Mouse (Mus musculus) thymus, adult 2 months (tissue): ENCODE data around the gene Cyp4a14. TPM values are rescaled to one million over a fixed set of nuclear protein-coding genes. Genes with fewer than 3 reads are reported as not detected.
"Not testable (repeated sequence)": the region's sequence is repeated elsewhere in the genome, so short reads cannot be mapped to it uniquely, and the experiment has no call there.

ENCODE experiments used
- DNase-seq: peaks from one replicate; pipeline ENCODE4 v3.0.0; 2021
- H3K27ac ChIP-seq: fragments of 200-500 bp; 2 replicates; pipeline ENCODE4 v1.5.1; 2012; ENCODE audit warnings: low read length, control low read depth; ENCODE audit not compliant: control insufficient read depth, insufficient read depth
- H3K27me3 ChIP-seq: fragments of 200-500 bp; 2 replicates; pipeline ENCODE4 v1.6.1; 2012; ENCODE audit warnings: mild to moderate bottlenecking, low read length, moderate library complexity, mixed read lengths; ENCODE audit not compliant: control insufficient read depth, insufficient read depth
- H3K36me3 ChIP-seq: fragments of 200-500 bp; 2 replicates; pipeline ENCODE4 v1.6.1; 2012; ENCODE audit warnings: mild to moderate bottlenecking, low read length, moderate library complexity; ENCODE audit not compliant: control insufficient read depth, insufficient read depth
- H3K4me1 ChIP-seq: fragments of 200-500 bp; replicated peaks from 2 replicates; pipeline ENCODE4 v1.6.1; 2012; ENCODE audit warnings: low read length; ENCODE audit not compliant: control insufficient read depth, insufficient read depth
- H3K4me3 ChIP-seq: fragments of 200-500 bp; 2 replicates; pipeline ENCODE4 v1.5.1; 2012; ENCODE audit warnings: mild to moderate bottlenecking, low read length, control low read depth, moderate library complexity; ENCODE audit not compliant: control insufficient read depth, insufficient read depth
- CTCF ChIP-seq: fragments of 200-500 bp; IDR thresholded peaks from 2 replicates; pipeline ENCODE4 v1.5.1; 2012; ENCODE audit warnings: mild to moderate bottlenecking, control low read depth, low read length, moderate library complexity, borderline replicate concordance; ENCODE audit not compliant: control insufficient read depth, poor library complexity, insufficient read depth; ENCODE audit errors: extremely low read depth
- POLR2A ChIP-seq: fragments of 200-500 bp; IDR thresholded peaks from 2 replicates; pipeline ENCODE4 v1.6.1; 2012; ENCODE audit warnings: mild to moderate bottlenecking, low read length, control low read depth, moderate library complexity; ENCODE audit not compliant: control insufficient read depth, poor library complexity, insufficient read depth; ENCODE audit errors: extremely low read depth
- WGBS: fragments of 180-500 bp; shearing (Covaris S2); methylation state at CpG from one replicate; pipeline ENCODE4 v1.1.7; 2018; 5-methylcytosine and 5-hydroxymethylcytosine counted together
- polyA plus RNA-seq: library from polyadenylated mRNA; depleted of rRNA; stranded (reverse); fragments of >200 nt; gene quantifications from 2 replicates; pipeline ENCODE4 v1.2.3, GENCODE M21; 2012; rRNA removed

Cyp4a14 gene
- 0.11 and 0.45 TPM in 2 replicates for polyA plus RNA-seq

DNA sequence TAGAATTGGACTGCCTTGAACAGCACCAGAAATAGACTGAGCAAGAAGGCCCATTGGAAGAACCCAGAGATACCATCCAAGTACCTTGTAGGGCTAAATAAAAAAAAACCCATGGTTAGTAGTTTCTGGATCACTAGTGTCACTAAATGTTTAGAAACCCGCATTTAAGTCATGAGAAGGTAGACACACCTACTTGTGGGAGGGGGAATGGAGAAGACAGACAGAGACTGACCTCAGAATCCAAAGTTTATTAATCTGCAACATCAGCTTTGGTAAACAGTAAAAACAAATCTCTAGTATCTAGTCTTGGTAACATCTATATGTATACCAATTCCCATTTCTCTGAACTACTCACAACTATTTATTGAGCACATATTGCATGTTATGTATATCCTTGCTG, at the start of gene Cyp4a14:
TSS of gene Cyp4a14 (minus strand) at position 142 of the 400 bp plus-strand sequence.
- Histone ChIP-seq H3K36me3 (no peaks in the 10 kb centered on the region), H3K27ac (no peak within 1 kb of the TSS), H3K4me1 (no peaks in the 10 kb centered on the region), H3K4me3 (no peak within 1 kb of the TSS), H3K27me3 (no peaks in the 10 kb centered on the region)
- no peak for DNase-seq
- WGBS: 84% methylated on average over 1 of the region's 1 CpGs
- TF ChIP-seq POLR2A (no peak), CTCF (no peak)

DNA sequence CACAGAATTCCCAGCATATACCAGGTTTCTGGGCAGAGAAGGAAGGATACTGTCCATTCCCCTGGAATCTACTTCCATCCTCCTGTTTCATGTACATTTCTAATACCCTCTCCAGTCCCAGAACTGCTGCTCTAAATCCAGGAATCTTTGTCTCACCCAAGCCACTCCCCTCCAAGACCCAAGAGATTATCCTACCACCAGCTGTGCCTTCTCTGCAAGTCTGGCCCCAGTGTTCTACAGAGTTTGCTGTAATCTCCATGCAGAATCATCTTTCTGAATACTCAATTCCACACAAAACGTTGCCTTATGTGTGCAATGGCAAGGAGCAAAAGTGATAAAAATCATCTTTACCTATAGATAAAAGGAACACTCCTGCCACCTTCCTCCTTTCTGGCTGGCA, 49.2 kb upstream of the Cyp4a14 start:
- no peak overlapping the region for H3K4me3 ChIP-seq
- no peak overlapping the region for H3K27ac ChIP-seq
- no peak for DNase-seq
- H3K4me1 ChIP-seq: no peaks in the 10 kb centered on the region
- no peaks in the 10 kb centered on the region for H3K27me3 ChIP-seq
- no peaks in the 10 kb centered on the region for H3K36me3 ChIP-seq
- no peak for TF ChIP-seq CTCF
- no peak for TF ChIP-seq POLR2A
- WGBS: 71% methylated on average over 1 of the region's 1 CpGs

DNA sequence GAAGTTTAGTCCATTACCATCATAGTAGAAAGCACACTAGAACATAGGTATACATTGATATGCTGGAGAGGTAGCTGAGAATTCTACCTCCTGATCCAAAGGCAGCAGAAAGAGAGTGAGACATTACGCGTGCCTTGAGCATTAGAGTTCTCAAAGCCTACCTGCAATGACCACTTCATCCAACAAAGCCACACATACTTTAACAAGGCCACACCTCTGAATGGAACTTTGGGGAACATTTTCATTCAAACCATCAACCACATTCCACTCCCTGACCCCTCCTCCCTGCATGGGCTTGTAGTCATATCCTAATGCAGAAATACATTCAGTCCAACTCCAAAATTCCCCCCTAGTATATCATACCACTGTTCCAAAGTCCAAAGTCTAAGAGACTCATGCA, 25.8 kb upstream of the Cyp4a14 start:
- DNase-seq: no peak
- Histone ChIP-seq H3K27ac (no peak overlapping the region), H3K36me3 (no peaks in the 10 kb centered on the region), H3K4me3 (no peak overlapping the region), H3K4me1 (no peaks in the 10 kb centered on the region), H3K27me3 (no peaks in the 10 kb centered on the region)
- 100% methylated on average over 2 of the region's 2 CpGs for WGBS
- TF ChIP-seq POLR2A: no peak
- no peak for TF ChIP-seq CTCF

DNA sequence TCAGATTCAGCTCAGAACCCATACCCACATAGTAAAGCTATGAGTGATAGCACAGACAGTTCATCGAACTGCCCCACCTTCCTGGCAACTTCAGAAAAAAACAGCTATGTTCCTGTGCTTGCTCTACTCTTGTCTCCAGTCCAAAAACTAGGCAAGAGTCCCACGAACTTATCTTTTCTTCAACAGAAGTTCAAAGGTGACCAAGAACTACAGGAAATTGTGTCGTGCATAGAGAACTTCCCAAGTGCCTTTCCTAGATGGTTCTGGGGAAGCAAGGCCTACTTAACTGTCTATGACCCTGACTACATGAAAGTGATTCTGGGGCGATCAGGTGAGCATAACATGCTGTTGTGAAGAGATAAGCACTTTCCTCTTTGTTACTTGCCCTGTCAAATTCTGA, 23.5 kb upstream of the Cyp4a14 start:
- Histone ChIP-seq H3K4me1 (no peaks in the 10 kb centered on the region), H3K27me3 (no peaks in the 10 kb centered on the region), H3K27ac (no peak overlapping the region), H3K4me3 (no peak overlapping the region), H3K36me3 (no peaks in the 10 kb centered on the region)
- WGBS: 65% methylated on average over 4 of the region's 4 CpGs
- TF ChIP-seq CTCF: no peak
- no peak for TF ChIP-seq POLR2A
- no peak for DNase-seq

DNA sequence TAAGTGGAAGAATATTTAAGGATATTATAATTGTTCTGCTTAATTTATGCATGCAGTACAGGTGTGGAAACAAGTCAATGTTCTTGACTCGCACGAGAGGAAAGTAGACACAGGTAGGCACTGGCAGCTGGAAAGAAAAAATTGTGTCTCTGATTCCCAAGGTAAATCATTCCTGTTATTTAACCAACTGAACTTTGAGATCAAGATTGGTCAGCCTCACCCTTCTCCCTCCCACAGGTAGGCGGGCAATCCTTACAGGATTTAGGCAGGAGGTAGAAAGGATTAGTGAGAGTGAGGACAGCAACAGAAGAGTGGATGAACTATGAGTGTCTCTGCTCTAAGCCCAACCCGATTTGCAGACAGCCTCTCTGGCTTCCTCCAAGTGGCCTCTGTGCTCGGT, 22.1 kb upstream of the Cyp4a14 start, which contains the start of gene Cyp4a10:
TSS of gene Cyp4a10 (plus strand) at position 265 of the 400 bp plus-strand sequence.
- H3K4me3 ChIP-seq, H3K36me3 ChIP-seq, H3K4me1 ChIP-seq, DNase-seq, H3K27ac ChIP-seq, H3K27me3 ChIP-seq: not testable (repeated sequence)
- WGBS: 91% methylated on average over 5 of the region's 5 CpGs

DNA sequence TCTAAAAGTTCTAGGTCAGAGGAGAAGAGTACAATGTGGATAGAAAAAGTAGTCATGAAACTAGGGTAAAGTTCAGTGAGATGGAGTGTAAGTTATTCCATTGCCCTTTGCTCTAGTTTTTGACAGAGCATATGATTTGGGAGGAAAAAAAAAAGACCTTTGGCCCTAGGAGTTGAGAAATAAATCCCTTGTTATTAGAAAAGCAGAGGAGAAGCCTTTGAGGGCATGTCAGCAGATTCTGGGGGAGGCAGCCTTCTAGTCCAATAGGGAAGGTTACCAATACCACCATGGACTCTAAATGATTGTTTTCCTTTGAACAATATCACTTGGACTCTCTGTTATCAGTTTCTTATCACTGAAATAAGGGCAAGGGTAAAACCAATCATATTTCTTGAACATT, 18.0 kb upstream of the Cyp4a14 start:
- H3K27ac ChIP-seq, DNase-seq, H3K36me3 ChIP-seq: not testable (repeated sequence)

DNA sequence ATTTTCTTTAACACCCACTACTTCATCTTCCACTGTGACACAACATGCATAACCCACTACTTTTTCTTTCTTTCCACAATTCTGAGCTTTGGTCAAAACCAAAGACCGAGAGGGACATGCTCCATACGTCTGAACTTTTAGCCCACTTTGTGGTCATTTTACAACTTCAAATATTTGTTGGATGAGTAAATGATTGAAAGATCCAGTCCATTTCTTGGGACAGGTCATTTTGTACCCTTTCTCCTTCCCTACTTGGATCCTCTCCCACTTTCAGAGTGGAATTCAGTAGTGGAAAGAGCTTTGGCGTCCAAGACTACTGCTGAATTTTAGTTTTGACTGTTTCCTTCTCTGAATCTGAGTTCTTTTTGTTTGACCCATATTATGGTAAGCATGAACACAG, 1.5 kb upstream of the Cyp4a14 start:
- Histone ChIP-seq H3K4me1 (no peaks in the 10 kb centered on the region), H3K27ac (no peak overlapping the region), H3K4me3 (no peak overlapping the region), H3K27me3 (no peaks in the 10 kb centered on the region), H3K36me3 (no peaks in the 10 kb centered on the region)
- 97% methylated on average over 3 of the region's 3 CpGs for WGBS
- DNase-seq: no peak
- no peak for TF ChIP-seq POLR2A
- no peak for TF ChIP-seq CTCF

More for the DNA sequence above, 18.0 kb upstream of the Cyp4a14 start:
- H3K4me3 ChIP-seq, H3K4me1 ChIP-seq, H3K27me3 ChIP-seq: not testable (repeated sequence)
